Comparison of ENCODE assay signal across 13 mouse cellular contexts in the genomic region with DNA sequence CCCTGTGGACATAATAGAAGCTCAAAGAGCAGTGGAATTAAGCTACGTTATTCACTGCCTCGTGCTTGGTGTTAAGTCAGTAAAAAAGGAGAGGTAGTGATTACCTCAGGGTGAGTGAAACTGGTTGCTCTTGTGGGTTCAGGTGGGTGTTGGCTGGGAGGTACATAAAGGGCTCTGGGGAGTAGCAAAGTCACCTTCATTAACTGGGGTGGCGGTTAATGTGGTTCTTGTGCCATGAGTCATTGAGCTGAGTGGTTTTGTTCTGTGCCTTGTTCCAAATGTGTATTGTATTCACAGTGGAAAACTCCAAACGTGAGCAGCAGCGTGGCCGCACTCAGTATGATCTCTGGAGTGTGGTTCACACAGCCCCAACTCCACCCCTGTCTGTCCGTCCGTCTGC.
DNase-seq lines count a peak whose midpoint lies in the region; ATAC-seq lines count a peak whose summit lies in the region.
"Had no signal": no experiment of that assay in that cellular context is flagged by ENCODE, and none has a peak within 500 bp of the region (broad histone marks: within the 10 kb centered on the region; RNA-seq: fewer than 3 reads in every experiment).

No protein-coding gene starts in this region.

- no peaks in the 10 kb centered on the region for H3K9me3 ChIP-seq in heart, embryonic 10.5 days
- H3K9me3 ChIP-seq in lung, embryonic 16.5 days (ENCODE audit: control insufficient read depth, low read length): no peaks in the 10 kb centered on the region
- no peaks in the 10 kb centered on the region for H3K9me3 ChIP-seq in intestine, embryonic 16.5 days (ENCODE audit: control insufficient read depth, low read length)
- no peaks in the 10 kb centered on the region for H3K9me3 ChIP-seq in hindbrain, embryonic 11.5 days (ENCODE audit: control insufficient read depth, low read length)

- peak; percentile 10; the same call in 1 of the 2 replicates for ATAC-seq in lung, embryonic 16.5 days (ENCODE audit: low read depth)
- ATAC-seq in intestine, embryonic 16.5 days: peak; percentile 55
- ATAC-seq in hindbrain, embryonic 11.5 days (ENCODE audit: low FRiP score): no peak

- 74% methylated on average over 8 of the region's 8 CpGs for WGBS in heart, embryonic 10.5 days
- WGBS in lung, embryonic 16.5 days: 55% methylated on average over 8 of the region's 8 CpGs
- WGBS in intestine, embryonic 16.5 days: 67% methylated on average over 8 of the region's 8 CpGs
- WGBS in hindbrain, embryonic 11.5 days: 73% methylated on average over 8 of the region's 8 CpGs

- H3K4me2 ChIP-seq in lung, embryonic 16.5 days (ENCODE audit: low read depth, low read length): no peak overlapping the region
- H3K4me2 ChIP-seq in intestine, embryonic 16.5 days (ENCODE audit: low read depth, low read length): no peak overlapping the region
- H3K4me2 ChIP-seq in hindbrain, embryonic 11.5 days (replicated peaks; ENCODE audit: low read depth, low read length): no peak overlapping the region
- H3K4me2 ChIP-seq: liver, embryonic 11.5 days had no signal

- no peak overlapping the region for H3K9ac ChIP-seq in lung, embryonic 16.5 days (ENCODE audit: low read length)
- H3K9ac ChIP-seq in intestine, embryonic 16.5 days (ENCODE audit: low read depth, low read length): no peak overlapping the region
- H3K9ac ChIP-seq in hindbrain, embryonic 11.5 days (ENCODE audit: low read depth, low read length): no peak overlapping the region

- peak overlapping the region; percentile 78 for H3K27ac ChIP-seq in heart, embryonic 10.5 days
- H3K27ac ChIP-seq in lung, embryonic 16.5 days (ENCODE audit: low read length): no peak overlapping the region
- no peak overlapping the region for H3K27ac ChIP-seq in intestine, embryonic 16.5 days (ENCODE audit: low read length)
- H3K27ac ChIP-seq in hindbrain, embryonic 11.5 days (ENCODE audit: low read depth, low read length): no peak overlapping the region

- peaks cover 71% of the 10 kb centered on the region for H3K4me1 ChIP-seq in heart, embryonic 10.5 days
- H3K4me1 ChIP-seq in lung, embryonic 16.5 days (replicated peaks; ENCODE audit: control insufficient read depth, insufficient read depth, low read length): peaks cover 49% of the 10 kb centered on the region
- peaks cover 26% of the 10 kb centered on the region for H3K4me1 ChIP-seq in intestine, embryonic 16.5 days (ENCODE audit: control insufficient read depth, insufficient read depth, low read length)
- peaks cover 2% of the 10 kb centered on the region; the same call in 1 of the 2 replicates for H3K4me1 ChIP-seq in hindbrain, embryonic 11.5 days (replicated peaks; ENCODE audit: control insufficient read depth, insufficient read depth, low read length)

- no peak for DNase-seq in heart, embryonic 10.5 days (ENCODE audit: low spot score)
- no peak for DNase-seq in heart, postnatal 25 days (ENCODE audit: low spot score)
- DNase-seq in lung, postnatal 14 days: no peak
- no peak for DNase-seq in hindbrain, embryonic 11.5 days (ENCODE audit: low spot score)
- no peak for DNase-seq in testis, postnatal 14 days (ENCODE audit: low spot score)
- no peak for DNase-seq in frontal cortex, postnatal 10 days (ENCODE audit: low spot score in 2 of 2)
- DNase-seq: gastrocnemius, postnatal 14 days; kidney, postnatal 4 days; right cerebral cortex, adult 18-20 months; thymus, adult 2 months had no signal

- no peaks in the 10 kb centered on the region for H3K36me3 ChIP-seq in heart, embryonic 10.5 days
- H3K36me3 ChIP-seq in lung, embryonic 16.5 days (ENCODE audit: control insufficient read depth, insufficient read depth, low read length): no peaks in the 10 kb centered on the region
- H3K36me3 ChIP-seq in intestine, embryonic 16.5 days (ENCODE audit: control insufficient read depth, insufficient read depth, low read length): no peaks in the 10 kb centered on the region
- H3K36me3 ChIP-seq in hindbrain, embryonic 11.5 days (ENCODE audit: control insufficient read depth, insufficient read depth, low read length): no peaks in the 10 kb centered on the region

- no peaks in the 10 kb centered on the region for H3K27me3 ChIP-seq in heart, embryonic 10.5 days (ENCODE audit: insufficient read depth, poor library complexity, severe bottlenecking)
- H3K27me3 ChIP-seq in lung, embryonic 16.5 days (ENCODE audit: control insufficient read depth, insufficient read depth, low read depth, low read length): no peaks in the 10 kb centered on the region
- H3K27me3 ChIP-seq in intestine, embryonic 16.5 days (replicated peaks; ENCODE audit: control insufficient read depth, insufficient read depth, low read length): no peaks in the 10 kb centered on the region
- H3K27me3 ChIP-seq in hindbrain, embryonic 11.5 days (ENCODE audit: control insufficient read depth, insufficient read depth, low read length): no peaks in the 10 kb centered on the region

- no peak overlapping the region for H3K4me3 ChIP-seq in heart, embryonic 10.5 days
- H3K4me3 ChIP-seq in lung, embryonic 16.5 days (ENCODE audit: low read length): no peak overlapping the region
- H3K4me3 ChIP-seq in intestine, embryonic 16.5 days (ENCODE audit: low read length): no peak overlapping the region
- H3K4me3 ChIP-seq in hindbrain, embryonic 11.5 days (ENCODE audit: low read depth, low read length): no peak overlapping the region

- intact Hi-C loops in heart, postnatal 25 days (cut with DNase I): loop anchor here (2.0 kb wide), 1 partner anchor 23 kb away; no protein-coding TSS in a partner anchor
